Mouse (Mus musculus) embryonic facial prominence, embryonic 12.5 days (tissue): ENCODE results near the gene Gm1604a. TPM values are rescaled to one million over a fixed set of nuclear protein-coding genes. Genes with fewer than 3 reads are reported as not detected.
A peak's percentile ranks its signal among the peaks of the same experiment; 100 is the strongest.
"Not testable (repeated sequence)": the region's sequence is repeated elsewhere in the genome, so short reads cannot be mapped to it uniquely, and the experiment has no call there.

Source experiments
- ATAC-seq: fragments of 200-750 bp; cut with Nextera tagmentation; 2 replicates; pipeline ENCODE4 v1.8.0; 2017; ENCODE audit not compliant: insufficient number of reproducible peaks, insufficient read depth, low FRiP score, low TSS enrichment
- H3K27ac ChIP-seq: fragments of 300-500 bp; sonication (generic); 2 replicates; pipeline ENCODE4 v1.5.1; 2016; ENCODE audit warnings: mild to moderate bottlenecking
- H3K27me3 ChIP-seq: fragments of 300-500 bp; sonication (generic); 2 replicates; pipeline ENCODE4 v1.6.1; 2016; ENCODE audit warnings: mild to moderate bottlenecking, moderate library complexity
- H3K36me3 ChIP-seq: fragments of 300-500 bp; sonication (generic); 2 replicates; pipeline ENCODE4 v1.6.1; 2016; ENCODE audit warnings: mild to moderate bottlenecking
- H3K4me1 ChIP-seq: fragments of 300-500 bp; sonication (generic); 2 replicates; pipeline ENCODE4 v1.6.1; 2016
- H3K4me2 ChIP-seq: fragments of 300-500 bp; sonication (generic); replicated peaks from 2 replicates; pipeline ENCODE4 v1.6.1; 2016; ENCODE audit warnings: mild to moderate bottlenecking, moderate library complexity
- H3K4me3 ChIP-seq: fragments of 300-500 bp; sonication (generic); 2 replicates; pipeline ENCODE4 v1.5.1; 2016; ENCODE audit warnings: mild to moderate bottlenecking
- H3K9ac ChIP-seq: fragments of 300-500 bp; sonication (generic); 2 replicates; pipeline ENCODE4 v1.6.1; 2016; ENCODE audit warnings: mild to moderate bottlenecking, moderate library complexity
- H3K9me3 ChIP-seq: fragments of 300-500 bp; sonication (generic); 2 replicates; pipeline ENCODE4 v1.6.1; 2016; ENCODE audit warnings: mild to moderate bottlenecking, moderate library complexity
- WGBS: fragments of 180-500 bp; shearing (Covaris S2); methylation state at CpG from one replicate; pipeline ENCODE4 v1.1.7; 2016; 5-methylcytosine and 5-hydroxymethylcytosine counted together
- polyA plus RNA-seq: library from polyadenylated mRNA; unstranded; fragments of >200 nt; fragmentation: Nextera tagmentation; extraction: Ambion mirVana; gene quantifications from 2 replicates; pipeline ENCODE4 v1.2.1, GENCODE M21; 2016

Gene Gm1604a
- polyA plus RNA-seq, 1 experiment from 2014 or later = not detected

DNA sequence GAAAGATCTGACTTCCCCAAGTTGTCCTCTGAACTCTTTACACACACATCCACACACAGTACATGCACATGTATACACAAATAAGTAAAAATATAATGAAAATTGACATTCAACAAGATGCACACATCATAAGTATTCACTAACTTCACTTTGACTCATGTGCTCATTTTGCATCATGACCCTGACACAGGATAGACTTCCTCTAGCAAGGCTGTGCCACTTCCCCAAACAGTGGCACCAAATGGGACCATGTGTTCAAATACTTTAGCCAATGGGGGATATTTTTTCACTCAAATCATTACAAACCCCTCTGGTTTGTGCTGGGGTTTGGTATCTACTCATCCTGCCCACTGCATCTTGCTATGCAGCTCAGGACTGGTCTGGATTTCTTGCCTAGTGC, 16.5 kb upstream of the Gm1604a start:
- H3K4me2 ChIP-seq, H3K27ac ChIP-seq, H3K9ac ChIP-seq, H3K27me3 ChIP-seq, H3K9me3 ChIP-seq, H3K36me3 ChIP-seq, H3K4me3 ChIP-seq, H3K4me1 ChIP-seq, ATAC-seq: not testable (repeated sequence)

DNA sequence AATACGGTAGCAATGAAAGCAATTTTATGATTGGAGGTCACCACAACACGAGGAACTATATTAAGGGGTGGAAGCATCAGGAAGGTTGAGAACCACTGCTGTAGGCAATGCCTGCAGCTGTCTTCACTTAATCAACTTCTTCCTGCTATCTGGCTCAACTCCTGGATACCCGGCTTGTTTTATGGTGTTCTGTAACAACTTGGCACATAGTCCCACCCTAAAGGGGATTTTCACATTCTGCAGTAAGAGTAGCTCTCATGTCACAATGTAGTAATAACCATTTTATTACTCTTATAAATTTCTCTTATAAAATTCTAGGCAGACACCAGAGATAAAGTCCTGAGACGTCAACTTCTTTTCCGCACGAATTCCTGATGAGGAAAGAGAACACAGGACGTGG, 15.9 kb upstream of the Gm1604a start:
- WGBS = no CpG with 5 or more reads among the region's 7 CpGs
- H3K4me3 ChIP-seq, H3K4me2 ChIP-seq, H3K27me3 ChIP-seq, ATAC-seq, H3K27ac ChIP-seq, H3K36me3 ChIP-seq, H3K9me3 ChIP-seq, H3K9ac ChIP-seq, H3K4me1 ChIP-seq: not testable (repeated sequence)

DNA sequence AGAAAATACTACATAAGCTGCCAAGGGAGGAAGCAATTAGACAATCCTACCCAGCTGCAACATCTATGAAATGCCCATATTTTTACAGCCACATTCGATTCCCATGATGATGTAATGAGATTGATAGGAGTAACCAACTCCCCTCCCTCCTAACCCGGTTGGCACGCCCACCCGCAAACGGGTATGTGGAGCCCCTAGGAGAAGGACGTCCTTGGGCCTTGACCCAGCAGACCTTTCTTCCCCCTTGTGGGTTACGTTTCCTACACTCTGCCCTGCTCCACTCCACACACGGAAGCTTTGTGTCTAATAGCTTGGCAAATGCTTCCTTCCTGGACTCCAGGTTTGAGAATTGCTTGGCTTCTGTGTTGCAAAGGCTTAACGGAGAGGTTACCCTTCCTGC, 15.5 kb upstream of the Gm1604a start:
- 43% methylated on average over 4 of the region's 9 CpGs for WGBS

DNA sequence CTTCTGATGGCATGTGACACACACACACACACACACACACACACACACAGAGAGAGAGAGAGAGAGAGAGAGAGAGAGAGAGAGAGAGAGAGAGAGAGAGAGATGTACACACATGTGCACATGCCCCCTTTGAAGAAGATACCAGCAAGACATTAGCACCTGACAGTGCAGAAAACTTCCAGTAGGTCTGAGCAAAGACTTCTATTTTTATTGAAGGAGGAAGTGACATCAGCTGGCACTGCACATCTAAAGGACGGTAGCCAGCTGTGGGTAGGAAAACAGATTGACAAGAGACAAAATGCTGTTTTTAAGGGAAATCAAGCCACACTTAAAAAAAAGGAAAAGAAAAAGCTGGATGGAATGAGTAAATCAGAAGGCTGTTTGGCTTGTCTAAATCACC, 11.2 kb upstream of the Gm1604a start:
- H3K9ac ChIP-seq, H3K9me3 ChIP-seq, H3K4me2 ChIP-seq, H3K4me3 ChIP-seq, ATAC-seq, H3K4me1 ChIP-seq, H3K27me3 ChIP-seq, H3K36me3 ChIP-seq, H3K27ac ChIP-seq: not testable (repeated sequence)
- no CpG with 5 or more reads among the region's 1 CpGs for WGBS

More for the DNA sequence above, 15.5 kb upstream of the Gm1604a start:
- H3K9me3 ChIP-seq, ATAC-seq, H3K9ac ChIP-seq, H3K27ac ChIP-seq, H3K27me3 ChIP-seq, H3K4me1 ChIP-seq, H3K4me2 ChIP-seq, H3K36me3 ChIP-seq, H3K4me3 ChIP-seq: not testable (repeated sequence)

DNA sequence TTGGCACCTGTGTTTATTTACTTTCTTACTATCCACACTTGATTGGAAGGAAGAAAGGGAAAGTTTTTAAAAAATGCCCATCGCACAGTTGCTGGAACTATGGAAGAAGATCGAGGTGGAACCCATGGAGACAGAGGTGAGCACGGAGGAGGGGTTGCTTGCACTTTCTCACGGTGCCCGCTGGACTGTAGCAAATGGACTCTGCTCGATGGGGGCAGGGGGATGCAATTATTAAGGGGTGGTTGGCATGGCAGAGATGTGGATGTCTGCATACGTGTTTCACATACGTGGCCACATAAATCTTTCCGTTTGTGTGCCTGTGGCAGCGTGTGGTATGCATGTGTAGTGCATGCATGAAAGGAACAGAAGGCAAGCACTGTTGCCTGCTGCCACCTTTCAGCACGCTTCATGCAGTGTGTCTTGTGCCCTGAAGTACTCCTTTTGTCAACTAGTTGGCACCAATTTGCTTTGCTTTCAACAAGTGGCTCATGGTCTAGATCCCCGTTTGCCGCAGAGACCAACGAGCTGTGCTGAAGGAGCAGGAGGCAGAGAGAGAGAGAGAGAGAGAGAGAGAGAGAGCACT, 487 bp downstream of the Gm1604a start:
- not testable (repeated sequence) for H3K9ac ChIP-seq, H3K4me3 ChIP-seq, H3K36me3 ChIP-seq, ATAC-seq, H3K9me3 ChIP-seq, H3K27me3 ChIP-seq, H3K27ac ChIP-seq, H3K4me1 ChIP-seq, H3K4me2 ChIP-seq
- WGBS = 85% methylated on average over 3 of the region's 14 CpGs

DNA sequence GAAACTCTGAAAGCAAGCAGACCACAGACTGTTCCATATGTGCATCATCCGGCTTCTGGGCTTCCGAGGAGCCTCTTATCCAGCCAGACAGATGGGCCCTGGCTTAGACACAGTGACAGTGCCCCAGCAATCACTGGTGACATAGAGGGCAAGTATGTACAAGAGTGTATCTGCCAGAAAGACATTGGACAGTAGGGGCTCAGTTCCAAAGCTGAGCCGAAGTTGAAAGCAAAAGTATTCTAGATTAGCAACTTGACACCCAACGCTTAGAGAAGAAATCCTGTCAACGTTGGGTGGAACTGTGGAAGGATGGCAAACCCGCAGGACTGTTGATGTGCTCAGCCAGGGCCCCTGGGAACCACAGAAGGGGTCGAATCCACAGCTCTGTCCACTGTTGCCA, 4.8 kb downstream of the Gm1604a start:
- not testable (repeated sequence) for H3K4me1 ChIP-seq, H3K9ac ChIP-seq, ATAC-seq, H3K4me2 ChIP-seq, H3K27ac ChIP-seq, H3K9me3 ChIP-seq, H3K27me3 ChIP-seq, H3K4me3 ChIP-seq, H3K36me3 ChIP-seq
- WGBS = 66% methylated on average over 7 of the region's 7 CpGs

DNA sequence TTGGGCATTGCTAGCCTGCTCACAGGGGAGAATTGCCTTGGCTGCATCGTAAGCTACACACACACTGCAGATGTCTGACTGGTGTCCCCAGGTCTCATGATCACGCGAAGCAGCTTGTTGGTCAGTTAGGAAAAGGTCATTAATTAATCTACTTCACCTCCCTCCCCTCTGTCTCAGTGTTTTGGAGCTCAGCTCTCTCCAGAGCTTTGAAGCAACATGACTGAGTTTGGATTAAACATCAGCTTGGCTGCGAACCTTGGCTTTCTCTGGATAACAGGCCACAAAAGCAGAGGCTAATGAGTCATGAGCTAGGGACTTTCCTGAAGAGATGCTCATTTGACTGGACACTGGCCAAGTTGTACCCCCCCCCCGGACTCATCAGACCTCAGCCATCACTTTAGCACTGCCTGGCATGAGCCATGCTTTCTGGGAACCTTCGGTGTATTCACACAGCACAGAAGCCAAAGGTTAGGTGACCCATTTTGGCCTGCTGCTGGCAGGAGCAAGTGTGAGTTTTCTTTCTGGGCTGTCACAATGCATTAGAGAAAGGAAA, 5.3 kb downstream of the Gm1604a start:
- 53% methylated on average over 3 of the region's 6 CpGs for WGBS
- not testable (repeated sequence) for H3K4me3 ChIP-seq, ATAC-seq, H3K9ac ChIP-seq, H3K36me3 ChIP-seq, H3K4me1 ChIP-seq, H3K4me2 ChIP-seq, H3K27me3 ChIP-seq, H3K27ac ChIP-seq, H3K9me3 ChIP-seq

DNA sequence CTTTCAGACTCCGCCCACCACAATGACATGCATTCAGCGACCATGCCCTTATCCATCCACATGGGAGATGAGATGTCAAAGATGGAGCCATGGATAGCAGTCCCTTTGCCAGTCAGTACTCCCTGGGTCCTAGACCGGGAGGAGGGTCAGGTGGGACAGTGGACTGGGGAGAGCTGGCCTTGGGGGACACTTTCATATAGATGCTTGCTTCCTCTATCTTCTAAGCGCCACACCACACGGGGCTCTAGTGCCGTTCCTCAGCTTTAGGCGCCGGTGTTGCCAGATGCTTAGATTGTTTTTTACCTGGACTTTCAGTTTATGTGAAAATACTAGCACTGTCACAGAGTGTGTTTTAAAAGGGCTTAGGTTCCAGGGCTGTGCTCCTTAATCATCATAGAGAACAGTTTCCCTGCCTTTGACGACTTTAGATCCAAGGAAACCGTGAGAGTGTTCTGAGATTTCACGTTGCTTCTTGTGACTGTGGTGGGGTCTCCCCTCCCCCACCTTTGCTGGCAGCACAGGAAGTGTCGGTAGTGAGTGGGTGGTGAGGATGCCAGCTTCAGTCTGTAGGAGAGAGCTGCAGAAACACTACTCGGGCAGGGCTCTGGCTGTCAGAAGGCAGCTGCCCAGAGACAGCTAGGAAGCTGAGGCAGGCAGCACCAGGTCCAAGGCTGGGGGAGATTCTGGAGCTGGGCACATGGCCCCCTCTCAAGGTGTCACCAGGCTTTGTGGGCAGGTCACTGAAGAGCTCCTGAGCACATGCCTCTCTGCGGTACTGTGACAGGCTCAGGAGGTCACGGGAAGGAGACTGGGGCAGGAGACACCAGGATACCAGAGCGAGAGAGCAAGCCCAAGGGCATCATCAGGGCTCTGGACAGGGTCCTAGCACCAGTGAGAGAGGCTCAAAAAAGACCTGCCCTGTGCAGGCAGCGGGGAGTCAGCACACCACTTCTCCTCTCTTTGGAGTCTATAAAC, 8.1 kb downstream of the Gm1604a start:
- H3K36me3 ChIP-seq, H3K9me3 ChIP-seq, H3K9ac ChIP-seq, H3K4me3 ChIP-seq, H3K27ac ChIP-seq, ATAC-seq, H3K4me1 ChIP-seq, H3K27me3 ChIP-seq, H3K4me2 ChIP-seq: not testable (repeated sequence)
- 37% methylated on average over 3 of the region's 17 CpGs for WGBS

DNA sequence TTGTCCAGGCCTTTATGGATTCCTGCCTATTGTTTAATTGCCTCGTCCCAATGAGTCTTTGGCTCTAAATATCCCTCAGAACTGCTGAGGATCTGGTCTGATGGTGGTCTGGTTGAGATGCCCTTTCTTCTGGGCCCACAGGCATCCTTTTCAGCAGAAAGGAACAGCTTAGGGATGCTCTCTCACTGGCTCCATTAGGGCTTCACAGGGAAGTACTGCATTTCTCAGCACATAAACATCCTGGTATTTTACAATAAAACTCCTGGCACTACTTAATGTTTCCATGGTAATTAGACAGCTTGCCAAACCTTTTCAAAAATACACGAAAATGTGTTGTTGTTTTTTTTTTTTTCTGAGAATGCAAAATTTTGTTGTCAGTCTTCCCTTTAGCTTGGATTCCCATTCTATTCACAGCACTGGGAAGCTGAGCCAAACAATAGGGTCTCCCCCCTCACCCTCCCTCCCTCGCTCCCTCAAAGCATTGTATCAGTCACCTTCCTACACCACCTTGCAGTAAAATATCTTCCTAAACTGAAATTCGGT, 43.7 kb downstream of the Gm1604a start:
- H3K36me3 ChIP-seq, H3K27ac ChIP-seq: not testable (repeated sequence)

DNA sequence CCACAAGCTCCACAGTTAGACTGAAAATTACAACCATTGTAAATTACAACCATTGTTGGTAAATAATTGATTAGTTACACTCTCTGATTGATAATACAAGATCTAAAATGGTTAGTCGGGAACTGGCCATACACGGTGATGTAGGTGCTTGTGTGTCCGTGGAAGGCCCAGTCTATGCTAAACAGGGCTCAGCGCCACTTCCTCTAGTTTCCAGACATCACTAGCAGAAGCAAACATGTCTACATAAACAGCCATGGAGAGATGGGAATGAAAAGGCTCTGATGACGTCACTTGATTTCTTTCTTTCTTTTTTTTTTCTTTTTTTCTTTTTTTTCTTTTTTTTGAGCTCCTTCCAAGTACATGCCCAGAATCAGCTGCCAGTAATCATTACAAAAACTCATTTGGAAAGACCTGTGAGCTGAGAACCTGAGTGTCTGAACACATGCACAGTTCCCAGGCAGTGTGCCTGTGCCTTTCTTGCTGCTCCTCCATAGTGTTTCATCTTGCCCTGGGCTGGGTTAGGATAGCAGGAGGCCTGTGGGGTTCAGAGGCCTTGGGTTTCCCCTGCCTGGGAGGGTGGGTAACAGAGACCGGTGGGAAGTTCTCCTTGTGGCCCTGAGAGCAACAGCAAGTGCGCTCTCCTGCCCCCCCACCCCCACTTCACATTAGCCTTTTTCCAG, 44.3 kb downstream of the Gm1604a start:
- not testable (repeated sequence) for H3K27me3 ChIP-seq, H3K9me3 ChIP-seq, H3K9ac ChIP-seq, H3K4me2 ChIP-seq, ATAC-seq, H3K4me1 ChIP-seq, H3K27ac ChIP-seq, H3K4me3 ChIP-seq, H3K36me3 ChIP-seq
- 79% methylated on average over 6 of the region's 7 CpGs for WGBS

More for the DNA sequence above, 43.7 kb downstream of the Gm1604a start:
- WGBS = 88% methylated on average over 2 of the region's 4 CpGs
- not testable (repeated sequence) for H3K27me3 ChIP-seq, H3K9me3 ChIP-seq, H3K9ac ChIP-seq, H3K4me1 ChIP-seq, ATAC-seq, H3K4me2 ChIP-seq, H3K4me3 ChIP-seq

DNA sequence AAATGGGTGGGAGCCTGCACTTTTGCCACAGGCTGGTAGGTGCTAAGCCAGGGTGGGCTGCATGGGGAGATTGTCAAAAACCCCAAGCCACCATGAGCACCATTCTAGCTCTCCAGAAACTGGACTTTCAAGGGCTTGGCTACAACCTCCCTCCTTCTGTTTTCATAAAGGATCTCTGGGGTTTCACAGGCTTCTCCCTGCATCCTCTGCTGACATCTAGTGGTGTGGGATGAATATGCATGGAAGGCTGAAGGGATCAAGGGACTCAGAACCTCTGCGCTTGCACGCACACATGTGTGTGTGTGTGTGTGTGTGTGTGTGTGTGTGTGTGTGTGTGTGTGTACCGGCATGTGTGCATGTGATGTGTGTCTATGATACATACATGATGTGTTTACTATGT, 49.1 kb downstream of the Gm1604a start:
- 42% methylated on average over 3 of the region's 3 CpGs for WGBS
- ATAC-seq = 0 out of 2 replicates have a peak, but pooled peaks have one; percentile 7
- H3K4me1 ChIP-seq, H3K4me3 ChIP-seq, H3K9me3 ChIP-seq, H3K9ac ChIP-seq, H3K4me2 ChIP-seq, H3K36me3 ChIP-seq, H3K27me3 ChIP-seq, H3K27ac ChIP-seq: not testable (repeated sequence)
